Mouse (Mus musculus): ENCODE results near the gene Fhdc1. TPM values are rescaled to one million over a fixed set of nuclear protein-coding genes. Genes with fewer than 3 reads are reported as not detected.

Gene Fhdc1
- polyA plus RNA-seq, 1 experiment: 0.46 TPM

DNA sequence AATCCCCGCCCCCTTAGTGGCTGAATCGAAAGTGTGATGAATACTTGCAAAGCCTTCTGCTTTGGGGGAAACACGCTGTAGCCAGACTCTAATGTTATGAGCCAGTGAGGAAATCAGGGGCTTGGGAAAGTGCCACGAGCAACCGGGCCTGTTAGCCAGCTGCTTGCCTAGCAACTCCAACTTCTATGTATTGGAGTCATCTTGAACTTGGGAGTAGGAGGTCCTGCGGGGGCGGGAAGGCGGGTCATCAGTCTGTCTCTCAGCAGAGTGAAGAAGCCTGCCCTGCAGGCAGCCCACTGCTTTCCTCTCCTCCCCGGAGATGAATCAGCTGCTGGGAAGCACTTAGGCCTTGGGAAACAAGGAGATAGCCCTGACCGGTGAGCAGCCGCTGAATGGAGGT, 42.1 kb downstream of the Fhdc1 start:
- Histone ChIP-seq H3K4me3 (ENCODE audit: insufficient read depth, low read length) (no peak overlapping the region), H3K4me1 (ENCODE audit: control insufficient read depth, insufficient read depth, low read length) (peaks cover 43% of the 10 kb centered on the region), H3K27ac (ENCODE audit: insufficient read depth, low read depth, low read length) (no peak overlapping the region)
- no peak for TF ChIP-seq POLR2A (IDR thresholded peaks at IDR 0.05; ENCODE audit: borderline replicate concordance, low read depth, low read length)
- TF ChIP-seq CTCF (IDR thresholded peaks at IDR 0.05; ENCODE audit: low read depth, low read length): no peak

DNA sequence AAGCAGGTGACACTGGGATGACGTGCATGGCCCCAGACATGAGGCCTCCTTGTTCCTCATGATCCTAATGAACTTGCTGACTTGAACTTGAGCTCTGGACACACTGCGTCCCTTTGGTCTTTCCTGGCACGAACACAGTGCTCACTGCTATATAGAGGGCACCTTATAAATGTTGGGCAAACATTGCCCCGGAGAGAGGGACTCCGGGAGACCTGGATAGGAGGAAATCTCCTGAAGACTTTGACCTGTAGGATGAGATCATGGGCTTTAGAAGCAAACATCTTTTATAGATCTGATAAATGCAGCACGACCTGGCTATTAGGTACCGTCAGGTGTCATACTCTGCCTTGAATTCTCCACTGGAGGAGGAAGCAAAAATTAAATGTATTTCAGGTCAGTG, 43.3 kb downstream of the Fhdc1 start:
- peaks cover 35% of the 10 kb centered on the region for H3K4me1 ChIP-seq (ENCODE audit: control insufficient read depth, insufficient read depth, low read length)
- H3K4me3 ChIP-seq (ENCODE audit: insufficient read depth, low read length): no peak overlapping the region
- TF ChIP-seq POLR2A (IDR thresholded peaks at IDR 0.05; ENCODE audit: borderline replicate concordance, low read depth, low read length) (no peak), CTCF (IDR thresholded peaks at IDR 0.05; ENCODE audit: low read depth, low read length) (no peak)
- H3K27ac ChIP-seq (ENCODE audit: insufficient read depth, low read depth, low read length): no peak overlapping the region

- no peak overlapping the region for H3K27ac ChIP-seq (ENCODE audit: insufficient read depth, low read depth, low read length)
- no peak overlapping the region for H3K4me3 ChIP-seq (ENCODE audit: insufficient read depth, low read length)
- TF ChIP-seq CTCF (IDR thresholded peaks at IDR 0.05; ENCODE audit: low read depth, low read length) (no peak), POLR2A (IDR thresholded peaks at IDR 0.05; ENCODE audit: borderline replicate concordance, low read depth, low read length) (no peak)
- peaks cover 30% of the 10 kb centered on the region for H3K4me1 ChIP-seq (ENCODE audit: control insufficient read depth, insufficient read depth, low read length)
Observed at GRCm38 (mm10) chr3:84435288-84436043, 44.8 kb downstream of the Fhdc1 start.

DNA sequence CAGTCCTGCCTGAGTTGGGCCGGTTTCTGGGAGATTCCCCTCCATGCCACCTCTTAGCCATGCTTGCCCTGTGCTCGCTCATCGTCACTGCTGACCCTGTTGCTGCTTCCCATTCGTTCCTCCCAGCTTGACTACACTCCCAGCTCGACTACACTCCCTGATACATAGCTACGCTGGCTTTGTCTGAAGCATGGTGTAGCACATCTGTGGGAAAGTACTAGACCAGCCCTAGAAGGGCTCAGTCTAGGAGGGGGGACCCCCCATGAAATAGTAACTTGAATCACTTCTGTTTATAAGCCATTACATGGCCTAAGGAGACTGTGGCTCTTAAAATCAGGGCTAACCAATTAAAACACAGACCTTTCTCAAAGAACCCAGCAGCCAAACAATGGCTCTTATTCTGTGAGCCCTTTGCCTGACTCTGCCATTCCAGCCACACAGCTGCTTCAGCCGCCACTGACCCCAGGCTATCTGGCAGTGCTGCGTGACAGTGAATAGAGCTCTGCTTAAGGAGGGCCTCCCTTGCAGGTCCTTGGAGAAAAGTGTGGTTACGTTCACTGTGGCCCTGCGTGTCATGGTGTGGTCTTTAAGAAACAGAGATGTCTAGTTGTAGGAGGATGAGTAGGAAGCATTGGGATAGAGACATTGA, 47.3 kb downstream of the Fhdc1 start:
- H3K27ac ChIP-seq (ENCODE audit: insufficient read depth, low read depth, low read length): no peak overlapping the region
- no peak overlapping the region for H3K4me3 ChIP-seq (ENCODE audit: insufficient read depth, low read length)
- peaks cover 29% of the 10 kb centered on the region for H3K4me1 ChIP-seq (ENCODE audit: control insufficient read depth, insufficient read depth, low read length)
- TF ChIP-seq POLR2A (IDR thresholded peaks at IDR 0.05; ENCODE audit: borderline replicate concordance, low read depth, low read length) (no peak), CTCF (IDR thresholded peaks at IDR 0.05; ENCODE audit: low read depth, low read length) (no peak)

GRCm38 (mm10) chr3:84431257-84431656, 49.0 kb downstream of the Fhdc1 start:
- no peak for TF ChIP-seq POLR2A (IDR thresholded peaks at IDR 0.05; ENCODE audit: borderline replicate concordance, low read depth, low read length)
- TF ChIP-seq CTCF (IDR thresholded peaks at IDR 0.05; ENCODE audit: low read depth, low read length): no peak
- Histone ChIP-seq H3K4me3 (ENCODE audit: insufficient read depth, low read length) (no peak overlapping the region), H3K4me1 (ENCODE audit: control insufficient read depth, insufficient read depth, low read length) (peaks cover 29% of the 10 kb centered on the region)

GRCm38 (mm10) chr3:84430152-84430551, 50.1 kb downstream of the Fhdc1 start:
- Histone ChIP-seq H3K4me1 (ENCODE audit: control insufficient read depth, insufficient read depth, low read length) (peaks cover 21% of the 10 kb centered on the region), H3K4me3 (ENCODE audit: insufficient read depth, low read length) (no peak overlapping the region), H3K27ac (ENCODE audit: insufficient read depth, low read depth, low read length) (no peak overlapping the region)
- TF ChIP-seq POLR2A (IDR thresholded peaks at IDR 0.05; ENCODE audit: borderline replicate concordance, low read depth, low read length) (no peak), CTCF (IDR thresholded peaks at IDR 0.05; ENCODE audit: low read depth, low read length) (0 out of 2 replicates have a peak, but pooled peaks have one; percentile 11)

More at GRCm38 (mm10) chr3:84431257-84431656, 49.0 kb downstream of the Fhdc1 start:
- H3K27ac ChIP-seq (ENCODE audit: insufficient read depth, low read depth, low read length): no peak overlapping the region

GRCm38 (mm10) chr3:84428994-84429725, 51.1 kb downstream of the Fhdc1 start:
- Histone ChIP-seq H3K4me1 (ENCODE audit: control insufficient read depth, insufficient read depth, low read length) (peaks cover 19% of the 10 kb centered on the region), H3K27ac (ENCODE audit: insufficient read depth, low read depth, low read length) (no peak overlapping the region), H3K4me3 (ENCODE audit: insufficient read depth, low read length) (no peak overlapping the region)
- TF ChIP-seq POLR2A (IDR thresholded peaks at IDR 0.05; ENCODE audit: borderline replicate concordance, low read depth, low read length) (no peak), CTCF (IDR thresholded peaks at IDR 0.05; ENCODE audit: low read depth, low read length) (no peak)

DNA sequence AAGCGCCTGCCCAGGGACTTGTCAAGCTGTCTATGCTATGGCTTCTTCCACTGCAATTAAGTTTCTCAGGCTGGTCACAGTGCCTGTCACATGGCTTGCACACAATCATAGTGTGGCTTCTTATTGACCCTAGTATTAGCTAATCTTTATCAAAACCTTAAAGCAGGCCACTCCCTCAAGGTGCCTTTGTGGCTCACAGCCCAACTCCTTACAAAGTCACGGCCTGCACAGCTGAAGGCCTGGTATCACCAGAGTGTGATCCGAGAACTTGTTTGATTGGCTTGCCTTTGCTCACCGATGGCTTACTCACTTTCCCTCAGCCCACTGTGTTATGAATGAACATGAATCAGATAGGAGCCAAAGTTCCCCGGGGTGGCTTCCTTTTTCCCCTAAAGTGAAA, 52.5 kb downstream of the Fhdc1 start:
- Histone ChIP-seq H3K4me1 (ENCODE audit: control insufficient read depth, insufficient read depth, low read length) (peaks cover 19% of the 10 kb centered on the region), H3K4me3 (ENCODE audit: insufficient read depth, low read length) (no peak overlapping the region), H3K27ac (ENCODE audit: insufficient read depth, low read depth, low read length) (no peak overlapping the region)
- TF ChIP-seq CTCF (IDR thresholded peaks at IDR 0.05; ENCODE audit: low read depth, low read length) (no peak), POLR2A (IDR thresholded peaks at IDR 0.05; ENCODE audit: borderline replicate concordance, low read depth, low read length) (no peak)

- no peaks in the 10 kb centered on the region for H3K4me1 ChIP-seq (ENCODE audit: control insufficient read depth, insufficient read depth, low read length)
- H3K27ac ChIP-seq (ENCODE audit: insufficient read depth, low read depth, low read length): no peak overlapping the region
- no peak overlapping the region for H3K4me3 ChIP-seq (ENCODE audit: insufficient read depth, low read length)
- TF ChIP-seq POLR2A (IDR thresholded peaks at IDR 0.05; ENCODE audit: borderline replicate concordance, low read depth, low read length) (no peak), CTCF (IDR thresholded peaks at IDR 0.05; ENCODE audit: low read depth, low read length) (no peak)
Observed at GRCm38 (mm10) chr3:84422340-84422739, 57.9 kb downstream of the Fhdc1 start.

Data from bone marrow macrophage, adult 2 months (primary cell).